8 mouse cellular contexts compared by ENCODE assay signal in the genomic region with DNA sequence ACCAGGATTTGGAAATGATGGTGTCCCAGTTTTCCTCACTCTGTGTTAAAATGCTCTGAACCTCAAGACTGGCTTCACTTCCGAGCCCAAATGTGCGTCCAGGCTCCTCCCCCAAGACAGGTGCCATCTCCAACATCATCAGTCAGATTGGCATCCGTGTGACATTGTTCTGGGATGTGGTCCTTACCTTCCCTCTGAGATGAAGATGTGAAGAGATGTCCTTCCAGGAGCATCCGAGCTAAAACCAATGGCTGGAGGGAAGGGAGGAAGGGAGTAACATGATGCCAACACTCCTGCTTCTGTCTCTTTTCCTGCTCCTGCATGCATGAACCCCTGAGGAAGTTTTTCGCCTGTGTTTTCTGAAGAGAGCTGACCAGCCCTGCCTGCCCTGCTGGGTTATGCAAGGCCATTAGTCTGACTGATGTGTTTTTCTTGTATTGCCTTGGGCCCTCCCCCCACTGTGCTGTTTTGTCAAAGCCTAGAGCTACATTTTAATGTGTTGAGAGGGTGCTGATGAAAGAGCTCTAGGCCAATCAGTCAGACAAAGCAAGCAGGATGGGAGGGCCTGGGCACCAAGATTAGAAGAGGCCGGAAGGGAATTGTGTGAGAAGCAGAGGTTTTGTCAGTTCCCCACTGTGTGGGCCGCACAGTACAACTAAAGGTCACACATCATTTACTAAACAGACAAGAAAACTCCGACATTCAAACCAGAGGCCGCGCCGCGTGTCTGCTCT.
A peak's percentile ranks its signal among the peaks of the same experiment; 100 is the strongest.
DNase-seq lines count a peak whose midpoint lies in the region; ATAC-seq and TF ChIP-seq lines count a peak whose summit lies in the region.

No protein-coding gene starts in this region.

- DNase-seq in layer of hippocampus, adult 2 months (ENCODE audit: low spot score in 2 of 2): no peak
- no peak for DNase-seq in layer of hippocampus, postnatal 25 days (ENCODE audit: extremely low spot score in 1 of 2, low spot score in 1 of 2)
- peak; percentile 64 for DNase-seq in forebrain, postnatal 0 days
- peak; percentile 59 for DNase-seq in limb, embryonic 11.5 days (ENCODE audit: low spot score)
- no peak for DNase-seq in frontal cortex, postnatal 36 days (ENCODE audit: low spot score in 2 of 2)
- no peak for DNase-seq in left cerebral cortex, adult 18-20 months (ENCODE audit: low spot score in 2 of 2)
- DNase-seq in cerebellum, adult 18-20 months: no peak

- peak; percentile 85 for ATAC-seq in forebrain, postnatal 0 days
- ATAC-seq in limb, embryonic 11.5 days (ENCODE audit: insufficient number of reproducible peaks, low FRiP score, low TSS enrichment, low read depth): no peak
- peak; percentile 81 for ATAC-seq in neural tube, embryonic 12.5 days (ENCODE audit: low FRiP score, low read depth)

- H3K4me1 ChIP-seq in forebrain, postnatal 0 days (ENCODE audit: insufficient read depth): peaks cover 8% of the 10 kb centered on the region; the same call in 1 of the 2 replicates
- H3K4me1 ChIP-seq in limb, embryonic 11.5 days (ENCODE audit: control insufficient read depth, insufficient read depth, low read length): peaks cover 4% of the 10 kb centered on the region; the same call in 1 of the 2 replicates
- H3K4me1 ChIP-seq in neural tube, embryonic 12.5 days: peaks cover 30% of the 10 kb centered on the region

- no peak overlapping the region for H3K4me3 ChIP-seq in layer of hippocampus, adult 2 months
- H3K4me3 ChIP-seq in forebrain, postnatal 0 days (ENCODE audit: low read depth, low read length): no peak overlapping the region
- no peak overlapping the region for H3K4me3 ChIP-seq in limb, embryonic 11.5 days (ENCODE audit: low read depth, low read length)
- no peak overlapping the region for H3K4me3 ChIP-seq in neural tube, embryonic 12.5 days

- WGBS in forebrain, postnatal 0 days: 17% methylated on average over 12 of the region's 12 CpGs
- 37% methylated on average over 12 of the region's 12 CpGs for WGBS in limb, embryonic 11.5 days
- 15% methylated on average over 12 of the region's 12 CpGs for WGBS in neural tube, embryonic 12.5 days

- peak overlapping the region; percentile 46; the same call in 1 of the 2 replicates for H3K27ac ChIP-seq in layer of hippocampus, adult 2 months
- H3K27ac ChIP-seq in forebrain, postnatal 0 days (ENCODE audit: low read depth, low read length): peak overlapping the region; percentile 41; the same call in 1 of the 2 replicates
- no peak overlapping the region for H3K27ac ChIP-seq in limb, embryonic 11.5 days (replicated peaks; ENCODE audit: low read depth, low read length)
- peak overlapping the region; percentile 59 for H3K27ac ChIP-seq in neural tube, embryonic 12.5 days

- no peak overlapping the region for H3K4me2 ChIP-seq in forebrain, postnatal 0 days (ENCODE audit: low read depth)
- no peak overlapping the region for H3K4me2 ChIP-seq in limb, embryonic 11.5 days (ENCODE audit: low read depth, severe bottlenecking)
- no peak overlapping the region; the same call in 1 of the 2 replicates for H3K4me2 ChIP-seq in neural tube, embryonic 12.5 days (replicated peaks)

- no peaks in the 10 kb centered on the region for H3K36me3 ChIP-seq in forebrain, postnatal 0 days (ENCODE audit: insufficient read depth)
- H3K36me3 ChIP-seq in limb, embryonic 11.5 days (ENCODE audit: control insufficient read depth, insufficient read depth, low read length): no peaks in the 10 kb centered on the region
- no peaks in the 10 kb centered on the region for H3K36me3 ChIP-seq in neural tube, embryonic 12.5 days

- H3K9me3 ChIP-seq in forebrain, postnatal 0 days (ENCODE audit: low read length): no peaks in the 10 kb centered on the region
- H3K9me3 ChIP-seq in limb, embryonic 11.5 days (ENCODE audit: control insufficient read depth, low read length): no peaks in the 10 kb centered on the region
- no peaks in the 10 kb centered on the region for H3K9me3 ChIP-seq in neural tube, embryonic 12.5 days

- TF ChIP-seq CTCF in layer of hippocampus, adult 2 months (conservative IDR thresholded peaks at IDR 0.05): no peak
- no peak for TF ChIP-seq CTCF in forebrain, postnatal 0 days (IDR thresholded peaks at IDR 0.05; ENCODE audit: low read depth)

- H3K9ac ChIP-seq in forebrain, postnatal 0 days: no peak overlapping the region
- no peak overlapping the region for H3K9ac ChIP-seq in limb, embryonic 11.5 days (ENCODE audit: low read length)
- no peak overlapping the region for H3K9ac ChIP-seq in neural tube, embryonic 12.5 days

- no peaks in the 10 kb centered on the region for H3K27me3 ChIP-seq in forebrain, postnatal 0 days (ENCODE audit: insufficient read depth, low read length)
- no peaks in the 10 kb centered on the region for H3K27me3 ChIP-seq in limb, embryonic 11.5 days (ENCODE audit: control insufficient read depth, insufficient read depth, low read length)
- no peaks in the 10 kb centered on the region for H3K27me3 ChIP-seq in neural tube, embryonic 12.5 days (replicated peaks)

Comparison
In these comparisons a context has a peak if more than half of its experiments do, and no peak if none do; other contexts are left out.
1. DNase-seq: peak in forebrain, postnatal 0 days (single experiment) and limb, embryonic 11.5 days (single experiment); none in layer of hippocampus, adult 2 months (0 of 2), layer of hippocampus, postnatal 25 days (0 of 2), frontal cortex, postnatal 36 days (0 of 2), left cerebral cortex, adult 18-20 months (0 of 2) and cerebellum, adult 18-20 months (0 of 2).